Mouse (Mus musculus): ENCODE data around the gene Csf3r.
"Not testable (repeated sequence)": the region's sequence is repeated elsewhere in the genome, so short reads cannot be mapped to it uniquely, and the experiment has no call there.

Gene Csf3r

GRCm38 (mm10) chr4:126024303-126024900, at the start of gene Csf3r:
TSS of gene Csf3r (plus strand) at chr4:126024550.
- DNase-seq, result no peak

GRCm38 (mm10) chr4:125977768-125978167, 46.6 kb upstream of the Csf3r start:
- no peak for DNase-seq

DNA sequence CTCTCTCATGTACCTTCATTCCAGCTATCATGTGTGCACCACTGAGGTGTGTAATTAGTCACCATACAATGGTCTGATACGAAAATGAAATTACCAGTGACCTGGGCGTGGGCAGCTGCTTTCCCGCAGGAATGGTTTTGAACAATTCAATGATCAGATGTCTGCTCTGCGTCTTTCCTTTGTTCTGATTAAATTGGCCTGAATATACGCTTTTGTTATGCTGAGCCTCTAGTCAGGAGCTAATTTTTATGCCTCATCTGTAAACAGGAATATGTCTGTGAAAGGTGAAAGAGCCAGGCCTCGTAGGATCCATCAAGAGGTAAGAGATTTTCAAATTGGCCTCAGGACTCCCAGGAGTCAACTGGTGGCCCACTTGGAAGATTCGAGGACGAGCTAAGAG, 41.1 kb upstream of the Csf3r start:
- DNase-seq, result no peak

- DNase-seq, result not testable (repeated sequence)
Observed at GRCm38 (mm10) chr4:125985703-125986102, 38.6 kb upstream of the Csf3r start.

DNA sequence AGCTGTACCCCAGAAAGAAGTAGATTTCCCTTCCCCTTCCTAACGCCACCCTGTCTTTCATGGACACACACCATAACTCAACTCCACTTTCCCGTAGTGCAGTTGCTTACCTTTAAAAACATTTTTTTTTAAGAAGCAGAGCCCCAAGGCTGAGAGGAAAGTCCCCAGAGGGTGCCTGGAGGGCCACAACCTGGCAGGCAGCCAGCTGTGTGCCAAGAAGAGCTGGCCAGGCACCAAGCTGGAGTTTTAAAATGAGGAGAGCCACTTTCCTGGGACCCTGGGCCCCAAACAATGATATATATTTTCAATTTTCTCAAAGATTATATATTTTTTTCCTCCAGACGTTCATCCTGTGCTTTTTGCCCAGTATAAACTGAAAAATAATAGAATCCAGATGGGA, 37.3 kb upstream of the Csf3r start:
- no peak for DNase-seq

GRCm38 (mm10) chr4:125989061-125989460, 35.3 kb upstream of the Csf3r start:
- no peak for DNase-seq

- peak; percentile 45 for DNase-seq
Observed at GRCm38 (mm10) chr4:125990143-125990542, 34.2 kb upstream of the Csf3r start.

GRCm38 (mm10) chr4:125992206-125992605, 32.1 kb upstream of the Csf3r start:
- DNase-seq, result no peak

DNA sequence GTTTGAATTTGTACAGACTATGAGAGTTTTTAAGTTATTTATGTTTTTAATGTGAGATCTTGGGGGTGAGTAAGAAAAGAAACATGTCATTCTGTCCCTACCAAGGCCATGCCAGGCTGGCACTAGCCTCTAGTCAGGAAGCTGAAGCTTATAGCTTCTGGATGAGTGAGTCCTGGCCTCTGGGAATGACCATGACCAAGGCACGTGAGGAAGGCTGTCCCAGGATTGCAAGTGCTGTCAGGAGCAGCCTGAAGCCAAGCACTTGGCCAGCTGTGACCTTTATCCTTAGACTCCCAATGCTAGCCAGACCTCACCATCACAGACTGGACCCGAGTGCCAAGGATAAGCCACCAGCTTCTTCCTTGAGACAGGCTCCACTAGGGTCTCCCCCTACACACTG, 31.4 kb upstream of the Csf3r start:
- DNase-seq, result no peak

- no peak for DNase-seq
Observed at GRCm38 (mm10) chr4:125996576-125996975, 27.8 kb upstream of the Csf3r start.

- no peak for DNase-seq
Observed at GRCm38 (mm10) chr4:125997826-125998225, 26.5 kb upstream of the Csf3r start.

DNA sequence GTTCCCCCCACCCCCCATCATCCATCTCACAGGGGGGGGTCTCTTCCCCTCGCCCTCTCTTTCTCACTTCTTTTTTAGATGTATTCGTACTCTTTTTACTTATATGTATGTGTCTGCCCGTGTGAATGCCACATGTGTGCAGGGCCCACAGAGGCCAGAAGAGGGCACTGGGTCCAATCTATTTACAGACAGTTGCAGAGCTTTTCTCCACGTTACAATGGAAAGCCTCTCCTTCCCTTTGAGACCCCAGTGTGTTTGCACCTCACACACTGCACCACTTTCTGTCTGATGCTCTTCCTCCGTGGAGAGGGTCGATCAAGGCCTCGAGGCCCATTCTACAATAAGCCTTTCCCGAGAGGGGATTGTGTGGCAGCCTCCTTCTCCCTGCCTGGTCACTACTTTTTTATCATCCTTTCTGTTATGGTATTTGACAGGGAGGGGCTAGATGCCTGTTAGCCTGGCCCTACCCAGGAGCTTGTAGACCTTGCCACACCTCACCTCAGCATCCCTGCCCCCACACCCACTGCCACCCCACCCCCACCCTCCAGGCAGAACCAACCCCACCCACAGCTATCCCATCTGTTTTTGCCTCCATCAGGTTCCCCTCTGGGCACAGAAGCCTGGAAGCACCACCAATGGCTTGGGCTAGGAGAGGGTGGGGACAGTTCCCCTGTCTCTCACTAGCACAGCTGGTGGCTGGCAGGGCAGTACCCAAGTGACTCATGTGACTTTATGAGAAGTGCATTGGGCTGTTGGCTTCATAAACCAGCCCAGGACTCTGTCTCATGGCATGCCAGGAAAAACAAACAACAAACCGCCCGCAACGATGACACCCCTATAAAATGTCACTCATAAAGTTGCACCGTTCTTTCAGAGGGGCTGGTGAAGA, 22.8 kb upstream of the Csf3r start:
- DNase-seq, result no peak

GRCm38 (mm10) chr4:126017676-126018332, 6.5 kb upstream of the Csf3r start:
- no peak for DNase-seq

DNA sequence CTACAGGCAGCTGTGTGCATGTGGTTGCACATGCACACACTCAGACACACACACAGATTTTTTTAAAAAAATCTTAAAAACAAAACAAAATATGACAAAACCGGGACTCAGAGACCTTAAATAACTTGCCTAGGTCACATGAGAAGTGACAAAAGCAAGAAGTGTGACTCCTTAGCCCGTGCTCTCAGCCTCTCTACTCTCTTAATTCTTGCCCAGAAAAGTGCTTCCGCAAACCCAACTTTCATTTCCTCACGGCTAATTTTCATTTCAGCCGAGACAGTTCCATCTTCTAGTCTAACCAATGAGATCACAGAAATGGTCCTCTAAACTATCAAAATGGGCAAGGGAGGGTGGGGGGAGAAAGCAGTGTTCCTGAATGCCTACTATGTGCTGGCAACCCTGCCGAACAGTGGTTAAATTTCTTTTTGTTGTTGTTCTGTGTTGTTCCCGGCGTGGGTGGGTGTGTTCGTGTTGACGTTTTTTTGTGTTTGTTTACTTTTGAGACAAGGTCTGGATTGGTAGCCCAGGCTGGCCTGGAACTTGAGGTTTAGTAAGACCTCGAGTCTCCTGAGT, 5.3 kb upstream of the Csf3r start:
- DNase-seq, result no peak

DNA sequence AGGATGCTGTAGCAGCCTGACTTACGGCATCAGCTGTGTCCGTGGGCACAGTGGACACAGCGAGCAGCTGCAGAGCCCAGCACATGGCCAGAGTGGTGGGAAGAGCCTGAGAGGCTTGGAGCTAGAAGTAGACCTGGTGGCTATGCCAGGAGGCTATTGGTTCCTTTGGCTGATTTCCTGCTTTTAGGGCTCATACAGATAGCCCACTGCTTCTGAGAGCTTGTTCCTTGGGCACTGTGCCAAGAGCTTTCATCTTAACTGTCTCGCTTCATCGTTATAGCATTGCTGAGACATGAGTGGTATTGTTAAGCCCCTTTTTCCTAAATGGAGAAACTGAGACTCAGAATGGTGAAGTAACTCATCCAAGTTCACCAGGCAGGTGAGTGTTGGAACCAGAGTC, 1.5 kb downstream of the Csf3r start:
- DNase-seq, result no peak

GRCm38 (mm10) chr4:126027980-126028379, 3.6 kb downstream of the Csf3r start:
- DNase-seq, result no peak

- DNase-seq, result no peak
Observed at GRCm38 (mm10) chr4:126029042-126029441, 4.7 kb downstream of the Csf3r start.

GRCm38 (mm10) chr4:126030705-126031104, 6.4 kb downstream of the Csf3r start:
- no peak for DNase-seq

DNA sequence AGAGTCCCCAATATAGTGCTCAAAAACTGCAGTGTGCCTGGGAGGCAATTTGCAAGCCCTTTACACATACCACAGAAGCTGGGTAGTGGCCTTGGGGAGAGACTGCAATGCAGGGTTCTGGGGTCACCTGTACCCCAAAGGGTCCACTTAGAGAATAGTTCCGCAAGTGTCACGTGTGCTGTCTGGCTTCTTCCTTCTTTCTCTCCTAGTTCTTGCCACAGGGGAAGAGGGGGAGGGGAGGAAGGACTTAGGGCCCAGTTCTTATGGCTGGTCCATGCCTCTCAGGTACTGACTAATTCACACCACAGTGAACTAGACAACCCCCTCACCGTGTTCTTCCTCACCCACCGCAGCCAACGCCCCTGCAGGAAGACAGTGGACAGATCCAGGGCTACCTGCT, 11.1 kb downstream of the Csf3r start:
- DNase-seq, result no peak

- peak; percentile 90 for DNase-seq
Observed at GRCm38 (mm10) chr4:126046851-126047585, 22.7 kb downstream of the Csf3r start, which contains the start of gene Mrps15. TSS of gene Mrps15 (plus strand) at chr4:126046925.

DNA sequence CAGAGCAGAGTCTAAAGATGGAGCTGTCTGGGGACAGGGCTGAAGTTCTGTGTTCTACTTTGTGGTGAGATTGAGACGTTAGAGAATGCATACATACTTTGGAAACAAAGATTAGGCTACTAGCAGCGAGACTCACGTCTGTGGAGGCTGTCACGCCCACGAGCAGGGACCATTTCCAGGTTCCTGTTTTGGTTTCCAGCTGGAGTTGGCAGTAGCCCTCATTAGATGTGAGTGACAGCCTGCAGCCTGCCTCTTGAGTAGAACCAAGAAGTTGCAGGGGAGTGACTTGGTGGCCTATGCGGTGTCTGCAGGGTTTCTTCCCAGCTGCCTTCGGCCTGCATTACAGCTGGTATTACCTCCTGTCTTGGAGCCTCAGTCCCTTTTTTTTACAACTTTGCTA, 27.3 kb downstream of the Csf3r start:
- DNase-seq, result peak; percentile 73
